Mouse (Mus musculus): ENCODE results near the gene Ccrl2. TPM values are rescaled to one million over a fixed set of nuclear protein-coding genes. Genes with fewer than 3 reads are reported as not detected.
A peak's percentile ranks its signal among the peaks of the same experiment; 100 is the strongest.

Ccrl2 gene
- polyA plus RNA-seq, 1 experiment from 2014 or later = 19.8 TPM

- H3K4me3 ChIP-seq (ENCODE audit: inconsistent target) = no peak overlapping the region
- WGBS (ENCODE audit: missing documents) = 61% methylated on average over 4 of the region's 4 CpGs
- no peaks in the 10 kb centered on the region for H3K36me3 ChIP-seq (ENCODE audit: inconsistent target)
- H3K27ac ChIP-seq = 0 out of 2 replicates have a peak overlapping the region, but pooled peaks have one; percentile 12
- H3K79me2 ChIP-seq (ENCODE audit: inconsistent target) = no peaks in the 10 kb centered on the region
Observed at GRCm38 (mm10) chr9:111085329-111085728, 28.0 kb upstream of the Ccrl2 start.

DNA sequence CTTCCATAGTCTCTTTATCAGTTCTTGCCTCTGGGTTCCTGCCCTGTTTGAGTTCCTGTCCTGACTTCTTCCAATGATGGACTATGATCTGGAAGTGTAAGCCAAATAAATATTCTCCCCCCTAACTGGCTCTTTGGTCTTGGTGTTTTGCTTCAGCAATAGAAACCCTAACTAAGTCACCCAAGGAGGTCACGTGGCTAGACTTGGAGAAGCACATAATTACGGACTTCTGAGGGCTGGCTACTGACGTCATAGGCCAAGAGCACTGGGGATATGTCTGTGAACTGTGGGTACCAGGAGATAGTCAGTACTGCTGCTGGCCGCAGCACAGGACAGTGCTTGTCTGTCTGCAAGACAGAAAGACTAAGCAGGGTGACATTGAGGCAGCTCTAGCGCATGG, 24.4 kb upstream of the Ccrl2 start:
- Histone ChIP-seq H3K27ac (no peak overlapping the region), H3K36me3 (ENCODE audit: inconsistent target) (no peaks in the 10 kb centered on the region), H3K79me2 (ENCODE audit: inconsistent target) (no peaks in the 10 kb centered on the region), H3K4me3 (ENCODE audit: inconsistent target) (no peak overlapping the region)
- WGBS (ENCODE audit: missing documents) = 93% methylated on average over 5 of the region's 5 CpGs

GRCm38 (mm10) chr9:111080801-111081200, 23.5 kb upstream of the Ccrl2 start:
- WGBS (ENCODE audit: missing documents) = 33% methylated on average over 8 of the region's 8 CpGs
- Histone ChIP-seq H3K27ac (no peak overlapping the region), H3K4me3 (ENCODE audit: inconsistent target) (no peak overlapping the region), H3K36me3 (ENCODE audit: inconsistent target) (no peaks in the 10 kb centered on the region), H3K79me2 (ENCODE audit: inconsistent target) (no peaks in the 10 kb centered on the region)

DNA sequence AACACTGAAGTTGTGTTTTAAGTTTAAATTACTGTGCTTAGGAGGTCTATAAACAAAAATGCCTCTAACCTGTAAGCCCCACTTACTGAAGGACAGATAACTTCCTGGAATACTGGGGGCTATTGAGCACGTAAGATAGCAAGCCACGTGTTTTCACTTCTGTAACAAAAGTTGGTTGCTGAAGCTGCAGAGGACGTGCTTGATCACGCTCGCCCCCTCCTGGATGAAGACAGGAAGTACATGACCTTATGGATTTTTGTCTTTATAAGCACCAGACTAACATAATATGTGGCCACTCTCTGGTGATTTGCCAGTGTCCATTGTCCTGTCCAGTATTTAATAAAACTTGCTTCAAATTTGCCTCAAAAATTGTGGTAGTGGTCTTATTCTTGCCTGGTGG, 20.4 kb upstream of the Ccrl2 start:
- Histone ChIP-seq H3K79me2 (ENCODE audit: inconsistent target) (no peaks in the 10 kb centered on the region), H3K36me3 (ENCODE audit: inconsistent target) (no peaks in the 10 kb centered on the region), H3K4me3 (ENCODE audit: inconsistent target) (no peak overlapping the region), H3K27ac (no peak overlapping the region)
- 79% methylated on average over 5 of the region's 5 CpGs for WGBS (ENCODE audit: missing documents)

- H3K79me2 ChIP-seq (ENCODE audit: inconsistent target) = no peaks in the 10 kb centered on the region
- H3K4me3 ChIP-seq (ENCODE audit: inconsistent target) = no peak overlapping the region
- WGBS (ENCODE audit: missing documents) = 93% methylated on average over 4 of the region's 4 CpGs
- no peaks in the 10 kb centered on the region for H3K36me3 ChIP-seq (ENCODE audit: inconsistent target)
- H3K27ac ChIP-seq = no peak overlapping the region
Observed at GRCm38 (mm10) chr9:111072971-111073370, 15.7 kb upstream of the Ccrl2 start.

DNA sequence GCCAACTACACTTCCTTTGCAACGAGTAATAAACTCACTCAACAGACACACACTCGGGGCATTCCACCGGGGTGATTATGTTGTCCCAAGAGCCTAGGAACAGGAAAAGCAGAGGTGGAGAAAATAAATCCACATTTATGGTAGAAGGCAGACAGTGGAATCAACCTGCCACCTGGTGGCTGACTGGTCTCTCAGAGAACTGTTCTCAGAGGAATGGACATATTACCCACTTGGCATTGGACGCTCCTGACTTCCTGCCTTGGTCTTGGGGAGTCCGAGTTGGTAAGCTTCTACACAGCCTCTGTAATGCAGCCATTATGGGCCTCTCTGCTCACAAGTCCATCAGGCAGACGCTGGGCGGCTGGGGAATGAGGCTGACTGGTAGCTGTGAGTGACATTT, 14.9 kb upstream of the Ccrl2 start:
- 26% methylated on average over 7 of the region's 7 CpGs for WGBS (ENCODE audit: missing documents)
- Histone ChIP-seq H3K4me3 (ENCODE audit: inconsistent target) (no peak overlapping the region), H3K27ac (no peak overlapping the region), H3K79me2 (ENCODE audit: inconsistent target) (no peaks in the 10 kb centered on the region), H3K36me3 (ENCODE audit: inconsistent target) (no peaks in the 10 kb centered on the region)

DNA sequence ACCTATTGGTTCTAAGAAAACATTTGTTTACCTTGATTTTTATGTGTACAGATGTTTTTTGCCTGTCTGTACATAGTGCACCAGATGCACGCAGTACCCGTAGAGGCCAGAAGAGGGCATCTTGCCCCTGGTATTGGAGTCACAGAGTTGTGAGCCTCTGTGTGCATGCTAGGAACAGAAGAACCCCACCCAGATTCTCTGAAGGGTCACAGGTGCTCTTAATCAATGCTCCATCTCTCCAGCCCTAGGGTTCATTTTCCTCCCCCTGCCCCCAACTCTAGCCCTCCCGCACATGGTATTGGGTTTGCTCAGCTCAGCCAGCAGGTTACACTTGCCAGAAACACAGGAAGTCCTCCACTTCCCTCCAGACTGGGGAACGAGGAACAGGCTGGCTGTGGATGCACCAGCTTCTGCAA, 13.2 kb upstream of the Ccrl2 start:
- H3K79me2 ChIP-seq (ENCODE audit: inconsistent target) = no peaks in the 10 kb centered on the region
- 14% methylated on average over 4 of the region's 4 CpGs for WGBS (ENCODE audit: missing documents)
- no peak overlapping the region for H3K27ac ChIP-seq
- H3K36me3 ChIP-seq (ENCODE audit: inconsistent target) = no peaks in the 10 kb centered on the region
- H3K4me3 ChIP-seq (ENCODE audit: inconsistent target) = no peak overlapping the region

GRCm38 (mm10) chr9:111067052-111067451, 9.7 kb upstream of the Ccrl2 start:
- Histone ChIP-seq H3K27ac (no peak overlapping the region), H3K79me2 (ENCODE audit: inconsistent target) (no peaks in the 10 kb centered on the region), H3K4me3 (ENCODE audit: inconsistent target) (no peak overlapping the region), H3K36me3 (ENCODE audit: inconsistent target) (no peaks in the 10 kb centered on the region)
- WGBS (ENCODE audit: missing documents) = 58% methylated on average over 4 of the region's 4 CpGs

- 39% methylated on average over 5 of the region's 5 CpGs for WGBS (ENCODE audit: missing documents)
- H3K36me3 ChIP-seq (ENCODE audit: inconsistent target) = no peaks in the 10 kb centered on the region
- H3K27ac ChIP-seq = no peak overlapping the region
- no peaks in the 10 kb centered on the region for H3K79me2 ChIP-seq (ENCODE audit: inconsistent target)
- H3K4me3 ChIP-seq (ENCODE audit: inconsistent target) = no peak overlapping the region
Observed at GRCm38 (mm10) chr9:111062840-111063239, 5.5 kb upstream of the Ccrl2 start.

GRCm38 (mm10) chr9:111058943-111059556, 1.7 kb upstream of the Ccrl2 start:
- WGBS (ENCODE audit: missing documents) = 9% methylated on average over 10 of the region's 10 CpGs
- Histone ChIP-seq H3K36me3 (ENCODE audit: inconsistent target) (no peaks in the 10 kb centered on the region), H3K27ac (peak overlapping the region; percentile 72), H3K4me3 (ENCODE audit: inconsistent target) (no peak overlapping the region), H3K79me2 (ENCODE audit: inconsistent target) (peaks cover 15% of the 10 kb centered on the region; the same call in 1 of the 2 replicates)

- H3K4me3 ChIP-seq (ENCODE audit: inconsistent target) = peak overlapping the region; percentile 66
- peaks cover 15% of the 10 kb centered on the region; the same call in 1 of the 2 replicates for H3K79me2 ChIP-seq (ENCODE audit: inconsistent target)
- H3K27ac ChIP-seq = peak overlapping the region; percentile 72
- 0 out of 2 replicates have a peak, but pooled peaks cover 3% of the 10 kb centered on the region for H3K36me3 ChIP-seq (ENCODE audit: inconsistent target)
- 34% methylated on average over 14 of the region's 14 CpGs for WGBS (ENCODE audit: missing documents)
Observed at GRCm38 (mm10) chr9:111057544-111058370, 438 bp upstream of the Ccrl2 start.

- H3K4me3 ChIP-seq (ENCODE audit: inconsistent target) = peak overlapping the region; percentile 66
- 0 out of 2 replicates have a peak, but pooled peaks cover 3% of the 10 kb centered on the region for H3K36me3 ChIP-seq (ENCODE audit: inconsistent target)
- under 1% methylated on average over 11 of the region's 11 CpGs for WGBS (ENCODE audit: missing documents)
- peaks cover 15% of the 10 kb centered on the region; the same call in 1 of the 2 replicates for H3K79me2 ChIP-seq (ENCODE audit: inconsistent target)
- peak overlapping the region; percentile 72 for H3K27ac ChIP-seq
Observed at GRCm38 (mm10) chr9:111056519-111056797, 861 bp downstream of the Ccrl2 start.

DNA sequence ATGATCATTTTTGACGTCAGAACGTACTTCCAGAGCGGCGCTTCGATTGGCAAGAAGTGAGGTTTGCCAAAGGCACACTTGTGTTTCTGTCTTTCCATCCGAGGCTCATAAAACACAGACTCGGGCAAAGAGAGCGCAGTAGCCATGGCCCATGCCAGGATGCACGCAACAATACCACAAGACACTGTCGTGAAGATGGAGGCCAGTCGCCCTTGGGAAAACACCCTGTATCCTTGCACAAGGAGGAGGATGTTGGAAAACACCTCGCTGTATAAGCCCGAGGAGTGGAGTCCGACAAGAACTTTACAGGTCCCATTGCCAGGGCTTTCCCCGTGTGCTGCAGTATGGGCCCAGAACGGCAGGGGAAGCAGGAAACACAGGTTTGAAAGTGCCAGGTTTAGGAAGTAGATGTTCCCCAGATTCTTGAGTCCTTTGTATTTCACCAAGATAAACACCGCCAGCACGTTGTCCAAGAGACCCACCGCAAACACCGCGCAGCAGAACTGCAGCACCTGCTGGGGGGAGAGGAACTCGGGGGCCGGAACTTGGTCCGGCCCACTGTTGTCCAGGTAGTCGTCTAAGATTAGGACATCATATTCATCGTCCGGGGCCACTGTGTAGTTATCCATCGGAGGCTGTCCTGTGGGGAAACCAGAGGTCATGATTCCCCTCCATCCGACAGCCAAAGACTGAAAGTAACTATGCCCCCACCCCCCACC, 1.4 kb downstream of the Ccrl2 start:
- Histone ChIP-seq H3K27ac (0 out of 2 replicates have a peak overlapping the region, but pooled peaks have one; percentile 72), H3K79me2 (ENCODE audit: inconsistent target) (peaks cover 15% of the 10 kb centered on the region; the same call in 1 of the 2 replicates), H3K4me3 (ENCODE audit: inconsistent target) (peak overlapping the region; percentile 66), H3K36me3 (ENCODE audit: inconsistent target) (0 out of 2 replicates have a peak, but pooled peaks cover 3% of the 10 kb centered on the region)
- 29% methylated on average over 29 of the region's 29 CpGs for WGBS (ENCODE audit: missing documents)

GRCm38 (mm10) chr9:111054923-111055322, 2.4 kb downstream of the Ccrl2 start:
- Histone ChIP-seq H3K4me3 (ENCODE audit: inconsistent target) (no peak overlapping the region), H3K27ac (no peak overlapping the region), H3K79me2 (ENCODE audit: inconsistent target) (peaks cover 15% of the 10 kb centered on the region; the same call in 1 of the 2 replicates), H3K36me3 (ENCODE audit: inconsistent target) (0 out of 2 replicates have a peak, but pooled peaks cover 3% of the 10 kb centered on the region)
- 85% methylated on average over 9 of the region's 9 CpGs for WGBS (ENCODE audit: missing documents)

DNA sequence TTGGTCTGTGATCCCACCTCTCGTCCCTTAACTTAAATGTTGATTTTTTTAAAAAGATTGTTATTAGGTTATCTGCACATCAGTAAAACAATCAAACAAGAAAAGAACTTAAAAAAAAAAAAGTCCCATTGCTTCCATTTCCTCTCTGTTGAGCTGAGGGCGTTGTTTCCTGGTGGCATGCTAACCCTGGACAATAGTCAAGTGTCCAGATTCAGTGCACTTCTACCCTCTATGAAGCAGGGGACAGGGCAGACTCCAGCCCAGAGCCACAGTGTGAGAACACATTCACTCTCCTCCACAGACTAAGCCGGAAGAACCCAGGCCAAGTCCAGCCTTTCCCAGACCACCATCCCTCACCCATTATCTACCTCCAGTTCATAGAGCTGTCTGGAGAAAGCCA, 8.9 kb downstream of the Ccrl2 start:
- Histone ChIP-seq H3K27ac (no peak overlapping the region), H3K4me3 (ENCODE audit: inconsistent target) (no peak overlapping the region), H3K79me2 (ENCODE audit: inconsistent target) (no peaks in the 10 kb centered on the region), H3K36me3 (ENCODE audit: inconsistent target) (no peaks in the 10 kb centered on the region)
- WGBS (ENCODE audit: missing documents) = 93% methylated on average over 3 of the region's 3 CpGs
